Mouse (Mus musculus): ENCODE results near the gene B4galt5.

The B4galt5 gene

DNA sequence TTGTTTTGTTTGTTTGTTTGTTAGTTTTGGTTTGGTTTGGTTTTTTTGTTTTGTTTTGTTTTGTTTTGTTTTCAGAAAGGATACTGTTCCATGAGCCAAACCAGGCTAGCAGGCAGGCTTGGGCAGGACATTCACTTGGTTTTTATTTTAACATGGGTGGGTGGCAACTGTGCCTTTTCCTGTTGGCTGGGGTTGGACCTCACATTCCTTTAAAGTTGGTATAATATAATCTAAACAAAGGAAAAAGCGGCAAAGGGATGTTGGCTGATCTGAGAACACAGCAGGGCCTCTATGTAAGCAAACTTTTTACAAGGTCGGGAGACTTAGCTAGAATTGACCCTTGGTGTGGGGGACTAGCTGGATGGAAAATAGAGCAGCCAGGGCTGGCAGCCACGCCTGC is 91.2 kb downstream of the B4galt5 start:
- no peak for DNase-seq (ENCODE audit: low read depth, low spot score)

DNA sequence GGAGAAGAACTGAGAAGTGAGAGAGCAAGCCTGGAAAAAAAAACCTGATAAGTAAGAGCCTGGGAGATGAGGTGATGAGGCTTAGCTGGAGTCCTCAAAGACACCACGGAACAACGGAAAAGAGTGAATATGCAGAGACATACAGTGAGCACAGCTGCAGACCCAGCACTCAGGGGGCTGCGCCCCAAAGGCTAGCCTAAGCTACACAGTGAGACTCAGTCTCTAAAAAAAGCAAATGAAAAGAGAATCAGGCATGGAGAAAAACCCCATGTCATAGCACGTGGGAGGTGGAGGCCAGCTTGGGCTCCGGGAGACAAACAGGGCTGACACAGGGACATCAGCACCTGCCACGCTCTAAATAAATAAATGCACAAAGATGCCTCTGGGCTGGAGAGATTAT is 94.2 kb downstream of the B4galt5 start:
- no peak for DNase-seq (ENCODE audit: low read depth, low spot score)

DNA sequence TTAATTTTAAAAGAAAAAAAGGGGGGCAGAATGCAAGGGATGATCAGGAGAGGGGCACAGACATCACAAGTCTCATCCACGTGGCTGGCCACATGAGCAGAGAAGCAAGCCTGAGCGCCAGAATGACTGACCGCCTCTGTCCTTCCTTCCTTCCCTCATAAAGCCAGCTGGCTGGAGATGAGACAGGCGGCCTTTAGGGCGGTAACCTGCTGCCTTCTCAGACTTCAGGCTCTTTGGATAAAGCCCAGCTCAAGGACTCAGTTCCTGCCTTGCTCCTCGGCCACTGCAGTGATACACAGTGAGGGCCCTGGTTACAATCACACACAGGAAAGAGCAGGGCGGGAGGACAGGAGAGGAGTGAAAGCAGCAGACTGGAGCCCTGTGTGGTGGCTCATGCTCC is 94.8 kb downstream of the B4galt5 start:
- DNase-seq (ENCODE audit: low read depth, low spot score): no peak

GRCm38 (mm10) chr2:167253476-167253875 is 95.5 kb downstream of the B4galt5 start:
- no peak for DNase-seq (ENCODE audit: low read depth, low spot score)

GRCm38 (mm10) chr2:167252057-167252687 is 96.8 kb downstream of the B4galt5 start:
- DNase-seq (ENCODE audit: low read depth, low spot score): no peak

GRCm38 (mm10) chr2:167250736-167251337 is 98.1 kb downstream of the B4galt5 start:
- DNase-seq (ENCODE audit: low read depth, low spot score): no peak

GRCm38 (mm10) chr2:167250003-167250735 is 98.8 kb downstream of the B4galt5 start:
- DNase-seq (ENCODE audit: low read depth, low spot score): no peak

- no peak for DNase-seq (ENCODE audit: low read depth, low spot score)
Measured at GRCm38 (mm10) chr2:167249591-167249990, 99.4 kb downstream of the B4galt5 start.
